Mouse (Mus musculus): ENCODE data around the gene Armc9.

GRCm38 (mm10) chr1:86300731-86301130 lies 146.2 kb downstream of the Armc9 start:
- TF ChIP-seq CTCF (IDR thresholded peaks at IDR 0.05; ENCODE audit: borderline replicate concordance, insufficient read depth, low read length) (no peak), POLR2A (IDR thresholded peaks at IDR 0.05; ENCODE audit: low read depth, low read length) (no peak)

Data from embryonic fibroblast, embryonic 13.5 days (primary cell).